Mouse (Mus musculus) cerebellum, postnatal 4 days (tissue): ENCODE measurements around the gene Pold1.

Source experiments
- DNase-seq, 2 experiments: peaks; one replicate each; pipeline ENCODE4 v3.0.0; 2022; ENCODE audit warnings: low spot score in 2 of 2, mixed read lengths in 1 of 2

Pold1 gene

GRCm38 (mm10) chr7:44525126-44525832, 23.4 kb downstream of the Pold1 start:
- DNase-seq, result peak; percentile 52 to 71

DNA sequence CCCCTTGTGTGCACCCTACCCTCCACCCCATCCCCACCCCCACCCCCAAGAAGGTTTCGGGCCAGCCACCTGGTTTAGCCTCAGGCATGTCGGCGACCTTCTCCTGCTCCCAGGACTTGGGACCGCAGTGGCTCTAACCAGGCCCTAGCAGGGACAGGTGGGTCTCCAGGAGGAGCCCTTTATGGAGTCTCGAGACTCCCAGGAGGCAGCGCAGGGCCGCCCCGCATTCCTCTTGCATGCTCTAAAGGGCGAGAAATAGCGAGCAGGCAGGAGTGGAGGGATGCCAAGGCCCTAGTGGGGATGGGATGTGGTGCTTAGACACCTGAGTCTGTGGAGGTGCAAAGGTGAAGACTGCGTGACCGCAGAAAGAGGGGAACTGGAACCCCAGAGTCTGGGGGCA, 24.1 kb downstream of the Pold1 start, which contains the start of gene Mybpc2:
Gene Mybpc2, minus strand, starts transcription at position 155 of the 400 bp plus-strand sequence.
- no peak for DNase-seq

GRCm38 (mm10) chr7:44523056-44523455, 25.6 kb downstream of the Pold1 start:
- DNase-seq, result no peak

- peak; percentile 49 to 75 for DNase-seq
Observed at GRCm38 (mm10) chr7:44521710-44522109, 26.9 kb downstream of the Pold1 start.

DNA sequence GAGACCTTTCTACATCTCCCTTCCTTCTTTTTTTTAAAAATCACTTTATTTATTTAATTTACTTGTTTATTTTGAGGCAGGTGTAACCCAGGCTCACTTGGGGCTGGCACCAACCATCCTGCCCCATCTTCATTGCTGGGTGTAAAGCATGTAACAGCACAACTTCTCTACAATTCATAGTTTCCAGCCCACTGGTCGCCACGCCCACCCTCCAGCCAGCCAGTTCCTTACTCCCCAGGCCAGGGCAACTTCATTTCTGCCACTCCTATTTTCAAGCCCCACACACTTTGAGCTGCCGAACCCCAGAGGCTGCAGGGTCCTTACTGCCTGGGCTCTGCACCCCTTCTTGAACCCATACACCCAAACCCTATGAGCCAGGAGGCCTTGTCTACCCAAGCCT, 27.7 kb downstream of the Pold1 start:
- DNase-seq, result no peak

DNA sequence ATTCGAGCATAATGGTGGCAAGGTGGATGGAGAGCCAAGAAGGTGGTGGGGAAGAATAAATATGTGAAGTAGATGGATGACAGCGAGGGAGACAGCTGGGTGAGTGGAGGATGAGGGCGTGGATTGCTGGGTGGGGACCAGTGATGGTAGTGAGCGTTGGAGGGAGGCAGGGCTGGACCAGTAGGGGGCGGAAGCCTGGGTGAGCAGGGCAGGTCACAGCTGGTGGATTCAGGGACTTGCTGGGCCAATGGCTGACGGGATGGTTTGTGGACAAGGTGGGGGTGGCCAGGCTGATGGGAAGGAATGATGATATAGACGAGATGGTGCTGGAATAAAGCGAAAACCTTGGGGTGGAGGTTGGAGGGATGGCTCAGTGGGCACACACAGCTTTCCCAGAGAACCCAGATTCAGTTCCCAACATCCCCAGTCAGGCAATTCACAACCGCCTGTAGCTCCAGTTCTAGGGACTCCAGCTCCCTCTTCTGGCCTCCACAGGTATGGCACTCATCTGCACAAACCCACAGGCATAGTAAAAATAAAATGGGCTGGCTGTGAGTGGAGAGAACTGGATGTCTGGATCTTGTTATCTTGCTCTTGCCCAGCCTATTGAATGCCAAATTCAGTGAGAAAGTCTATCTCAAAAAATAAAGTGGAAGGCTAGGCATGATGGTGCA, 29.3 kb downstream of the Pold1 start:
- DNase-seq, result no peak

DNA sequence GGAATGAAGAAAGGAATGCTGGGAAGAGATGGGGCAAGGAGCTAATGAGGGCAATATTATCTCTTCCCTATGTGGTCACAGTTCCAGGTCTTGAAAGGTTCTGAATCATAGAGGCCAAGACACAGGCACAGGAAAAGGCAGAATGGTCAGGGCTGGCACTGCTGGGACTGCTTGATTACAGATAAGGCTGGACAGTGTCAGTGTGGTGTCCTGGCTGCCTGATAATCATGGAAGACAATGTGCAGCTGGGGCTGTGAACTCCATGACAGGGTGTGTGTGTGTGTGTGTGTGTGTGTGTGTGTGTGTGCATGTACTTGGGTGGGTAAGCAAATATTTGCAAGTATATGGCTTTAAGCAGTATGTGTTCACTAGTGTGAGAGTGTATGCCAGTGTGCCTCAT, 41.2 kb downstream of the Pold1 start:
- DNase-seq, result no peak

- DNase-seq, result peak; percentile 54 to 83
Observed at GRCm38 (mm10) chr7:44501563-44502115, 47.0 kb downstream of the Pold1 start.

DNA sequence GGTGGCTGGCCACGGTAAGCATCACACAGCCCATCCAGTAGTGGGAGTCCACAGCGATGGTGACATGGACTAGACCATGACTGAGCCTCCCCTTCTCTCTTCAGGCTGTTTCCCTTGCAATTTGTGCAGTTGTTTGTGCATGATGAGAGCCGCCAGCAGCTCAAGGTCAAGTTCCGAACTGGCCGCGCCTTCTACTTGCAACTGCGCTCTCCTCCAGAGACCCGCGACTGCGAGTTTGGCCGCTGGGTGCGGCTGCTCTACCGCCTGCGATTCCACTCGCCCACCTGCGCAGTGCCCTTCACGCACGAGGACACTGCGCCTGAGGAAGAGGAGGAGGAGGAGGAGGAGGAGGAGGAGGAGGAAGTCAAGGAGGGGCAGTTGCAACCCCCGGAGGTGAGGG, 48.6 kb downstream of the Pold1 start:
- no peak for DNase-seq

- DNase-seq, result no peak
Observed at GRCm38 (mm10) chr7:44498922-44499321, 49.7 kb downstream of the Pold1 start.

GRCm38 (mm10) chr7:44497361-44498055, 51.1 kb downstream of the Pold1 start:
- no peak for DNase-seq

DNA sequence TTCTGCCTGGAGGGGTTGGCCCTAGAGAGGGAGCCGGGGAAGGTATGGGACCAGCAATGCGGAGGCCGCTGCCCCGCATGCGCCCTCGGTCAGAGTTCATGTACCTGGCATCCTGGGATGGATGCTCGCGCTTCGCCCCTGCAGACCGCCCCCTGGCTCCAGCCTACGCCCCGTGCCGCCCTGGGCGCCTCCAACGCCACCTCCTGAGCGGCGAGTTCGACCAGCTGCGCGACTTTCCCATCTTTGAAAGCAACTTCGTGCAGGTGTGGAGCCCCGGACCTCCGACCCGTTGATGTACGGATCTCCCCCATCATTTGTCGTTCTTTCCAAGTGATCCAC, 51.9 kb downstream of the Pold1 start:
- no peak for DNase-seq

- DNase-seq, result peak; percentile 97 to 98
Observed at GRCm38 (mm10) chr7:44495992-44496770, 52.5 kb downstream of the Pold1 start, which contains the start of the genes Emc10 and Fam71e1. Gene Emc10 (minus strand): TSS chr7:44496529. Gene Fam71e1 (plus strand): TSS chr7:44496581.

DNA sequence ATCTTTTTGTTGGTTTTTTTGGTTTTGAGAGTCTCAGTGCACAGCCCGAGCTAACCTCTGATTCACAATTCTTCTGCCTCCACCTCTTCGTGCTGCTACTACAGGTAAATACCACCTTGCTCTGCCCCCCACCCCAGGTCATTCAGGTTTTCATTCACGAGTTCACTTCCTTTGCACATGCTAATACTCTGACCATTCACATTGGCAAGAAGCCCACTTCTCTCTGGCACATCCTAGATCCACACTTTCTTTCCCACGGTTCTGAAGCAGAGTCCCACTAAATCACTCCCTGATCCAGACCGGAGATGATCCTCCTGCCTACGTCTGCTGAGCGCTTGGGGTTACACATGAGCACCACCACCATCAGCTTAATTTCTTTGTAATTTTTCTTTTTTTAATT, 53.6 kb downstream of the Pold1 start:
- DNase-seq, result no peak

GRCm38 (mm10) chr7:44494681-44495080, 54.0 kb downstream of the Pold1 start:
- no peak for DNase-seq

DNA sequence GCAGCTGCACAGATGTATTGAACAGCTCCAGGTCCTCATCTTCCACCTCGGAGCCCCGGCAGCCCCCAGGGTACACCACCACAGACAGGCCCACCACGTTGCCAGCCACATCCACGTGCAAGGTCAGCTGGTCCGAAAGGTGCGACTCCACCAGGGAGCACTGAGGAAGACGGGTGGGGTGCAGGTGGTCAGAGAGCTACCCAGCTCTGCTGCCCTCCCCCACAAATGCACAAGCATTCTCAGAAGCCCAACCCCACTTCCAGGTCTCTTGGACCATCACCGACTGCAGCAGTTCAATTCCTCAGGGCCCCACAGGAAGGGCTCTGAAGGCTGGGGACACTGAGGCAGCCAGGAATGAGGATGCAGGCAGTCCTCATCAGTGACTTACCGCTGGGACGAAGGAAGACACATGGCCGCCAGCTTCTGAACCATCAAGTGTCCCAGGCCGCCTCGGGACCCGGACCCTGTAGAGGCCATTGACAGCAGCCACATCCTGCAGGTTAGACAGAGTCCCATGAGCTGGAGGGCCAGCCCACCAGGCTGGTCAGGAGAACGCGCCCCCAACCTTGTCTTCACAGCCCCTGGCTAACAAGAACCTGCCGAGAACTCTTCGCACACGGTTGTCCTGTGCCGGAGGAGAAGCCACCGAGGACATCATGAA, 56.4 kb downstream of the Pold1 start:
- DNase-seq, result peak in 1 of 2 experiments; percentile 16

GRCm38 (mm10) chr7:44491391-44491790, 57.3 kb downstream of the Pold1 start:
- no peak for DNase-seq

DNA sequence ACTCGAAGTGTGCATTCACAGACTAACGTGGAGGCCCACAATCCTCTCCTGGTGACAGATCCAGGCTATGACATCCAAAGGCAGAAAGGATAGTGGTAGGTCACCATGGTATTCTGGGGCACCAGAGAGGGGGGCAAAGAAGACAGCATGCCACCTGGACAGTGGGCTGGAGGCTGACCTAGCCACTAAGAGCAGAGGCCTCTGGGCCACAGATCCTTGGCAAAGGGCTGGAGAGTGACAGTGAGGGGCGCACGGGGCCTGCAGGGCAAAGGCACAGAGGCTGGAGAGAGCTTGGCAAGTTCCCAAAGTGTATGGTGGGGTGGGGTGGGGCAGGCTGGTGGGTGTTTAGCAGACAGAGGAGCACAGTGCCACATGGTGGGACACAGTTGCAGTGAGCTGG, 58.4 kb downstream of the Pold1 start:
- DNase-seq, result peak in 1 of 2 experiments; percentile 19

DNA sequence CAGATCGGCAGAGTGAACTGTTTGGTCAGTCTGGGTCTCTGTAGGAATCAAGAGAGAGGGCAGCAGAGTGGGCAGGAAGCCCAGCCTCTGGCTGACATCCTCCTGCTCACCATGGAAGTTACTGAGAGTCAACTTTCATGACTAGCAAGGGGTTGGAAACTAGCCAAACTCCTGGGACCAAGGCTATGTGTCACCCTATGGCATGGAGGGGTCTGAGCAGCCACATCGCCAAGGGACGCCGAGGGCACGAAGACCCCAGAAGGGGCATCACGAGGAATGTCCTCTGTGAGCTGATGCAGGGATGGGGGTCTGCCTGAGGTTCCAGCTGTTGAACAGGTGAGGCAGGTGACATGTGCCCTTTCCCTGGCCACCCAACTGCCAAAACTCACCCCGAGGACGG, 60.1 kb downstream of the Pold1 start:
- DNase-seq, result no peak

GRCm38 (mm10) chr7:44487936-44488335, 60.7 kb downstream of the Pold1 start:
- no peak for DNase-seq
